Mouse (Mus musculus): ENCODE measurements around the gene Reln. TPM values are rescaled to one million over a fixed set of nuclear protein-coding genes. Genes with fewer than 3 reads are reported as not detected.
A peak's percentile ranks its signal among the peaks of the same experiment; 100 is the strongest.

Reln gene
- polyA plus RNA-seq, 1 experiment from 2014 or later = 1.8 TPM

DNA sequence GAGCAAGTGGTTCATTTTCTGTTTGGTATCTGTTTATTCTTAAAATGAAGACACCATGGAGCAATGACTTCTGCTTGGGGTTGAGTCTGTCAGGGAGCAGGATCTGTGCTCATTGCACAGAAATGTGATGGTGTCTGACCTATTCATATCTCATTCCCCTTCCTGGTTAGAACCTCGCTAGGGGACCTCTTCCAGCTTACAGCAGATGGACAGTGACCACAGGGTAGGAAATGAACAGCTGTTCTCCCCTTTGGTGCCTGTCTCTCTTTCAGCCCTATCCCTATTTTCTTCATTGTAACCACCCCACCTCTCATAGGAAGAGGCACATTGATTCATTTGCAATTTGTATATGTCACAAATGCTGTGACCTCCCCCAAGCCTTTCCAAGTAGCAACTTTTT lies 225.2 kb downstream of the Reln start:
- H3K4me1 ChIP-seq (ENCODE audit: insufficient read depth) = no peaks in the 10 kb centered on the region
- no peak for ATAC-seq (ENCODE audit: insufficient read depth)
- no peak for DNase-seq
- no peaks in the 10 kb centered on the region for H3K9me3 ChIP-seq (ENCODE audit: low read depth, low read length)
- H3K27ac ChIP-seq (ENCODE audit: low read depth) = no peak overlapping the region
- no peak overlapping the region for H3K4me3 ChIP-seq (ENCODE audit: low read depth, low read length)
- no peak for TF ChIP-seq CTCF (IDR thresholded peaks at IDR 0.05; ENCODE audit: low read depth)
- no peaks in the 10 kb centered on the region for H3K27me3 ChIP-seq (ENCODE audit: insufficient read depth, low read length)
- no peaks in the 10 kb centered on the region for H3K36me3 ChIP-seq (ENCODE audit: insufficient read depth)
- H3K4me2 ChIP-seq = no peak overlapping the region
- WGBS = 43% methylated on average over 1 of the region's 1 CpGs
- H3K9ac ChIP-seq = no peak overlapping the region

DNA sequence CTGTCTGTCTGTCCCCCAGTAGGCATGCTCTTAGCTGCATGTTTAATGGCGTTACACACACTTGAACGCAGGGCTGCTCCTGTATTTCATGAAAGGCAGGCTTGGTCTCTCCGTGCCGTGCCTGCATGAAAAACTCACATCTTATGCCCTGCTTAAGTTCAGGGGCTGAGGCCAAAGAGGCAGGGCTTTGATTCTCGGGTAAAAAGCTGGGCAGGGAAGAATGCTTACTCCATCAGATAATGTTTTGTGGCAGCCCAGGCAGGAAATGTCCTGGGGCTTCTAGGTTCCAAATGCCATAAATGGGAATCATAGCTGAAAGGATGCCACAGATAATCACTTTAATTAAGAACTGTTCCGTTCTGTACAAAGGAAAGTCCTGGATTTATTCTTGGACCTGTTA lies 226.0 kb downstream of the Reln start:
- H3K9ac ChIP-seq = no peak overlapping the region
- DNase-seq (no peak), ATAC-seq (ENCODE audit: insufficient read depth) (no peak)
- no peak for TF ChIP-seq CTCF (IDR thresholded peaks at IDR 0.05; ENCODE audit: low read depth)
- no peak overlapping the region for H3K27ac ChIP-seq (ENCODE audit: low read depth)
- no peaks in the 10 kb centered on the region for H3K36me3 ChIP-seq (ENCODE audit: insufficient read depth)
- H3K9me3 ChIP-seq (ENCODE audit: low read depth, low read length) = no peaks in the 10 kb centered on the region
- H3K4me2 ChIP-seq = no peak overlapping the region
- no peaks in the 10 kb centered on the region for H3K4me1 ChIP-seq (ENCODE audit: insufficient read depth)
- 59% methylated on average over 6 of the region's 6 CpGs for WGBS
- no peak overlapping the region for H3K4me3 ChIP-seq (ENCODE audit: low read depth, low read length)
- H3K27me3 ChIP-seq (ENCODE audit: insufficient read depth, low read length) = no peaks in the 10 kb centered on the region

DNA sequence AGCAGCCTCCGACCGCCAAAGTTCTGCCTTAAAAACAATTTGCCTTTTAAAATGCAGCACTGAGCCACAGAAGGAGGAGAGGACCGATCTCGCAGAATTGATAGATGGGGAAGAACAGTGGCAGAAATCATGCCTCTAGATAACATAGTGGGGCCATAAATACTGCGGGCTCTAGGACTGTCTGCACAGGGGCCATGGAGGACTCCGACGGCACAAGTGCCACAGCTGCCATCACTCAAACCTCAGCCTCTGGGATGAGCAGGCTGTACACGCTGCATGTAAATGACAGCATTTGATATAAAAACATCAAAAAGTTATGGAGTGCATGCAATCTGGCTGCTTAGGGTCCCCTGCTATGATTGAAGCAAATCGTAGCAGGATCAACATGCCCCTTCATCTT lies 227.6 kb downstream of the Reln start:
- no peak for TF ChIP-seq CTCF (IDR thresholded peaks at IDR 0.05; ENCODE audit: low read depth)
- Histone ChIP-seq H3K4me2 (no peak overlapping the region), H3K27ac (ENCODE audit: low read depth) (no peak overlapping the region), H3K9ac (no peak overlapping the region), H3K4me3 (ENCODE audit: low read depth, low read length) (no peak overlapping the region), H3K27me3 (ENCODE audit: insufficient read depth, low read length) (no peaks in the 10 kb centered on the region), H3K9me3 (ENCODE audit: low read depth, low read length) (no peaks in the 10 kb centered on the region), H3K36me3 (ENCODE audit: insufficient read depth) (no peaks in the 10 kb centered on the region), H3K4me1 (ENCODE audit: insufficient read depth) (no peaks in the 10 kb centered on the region)
- no peak for ATAC-seq (ENCODE audit: insufficient read depth)
- 64% methylated on average over 9 of the region's 9 CpGs for WGBS
- DNase-seq = no peak

DNA sequence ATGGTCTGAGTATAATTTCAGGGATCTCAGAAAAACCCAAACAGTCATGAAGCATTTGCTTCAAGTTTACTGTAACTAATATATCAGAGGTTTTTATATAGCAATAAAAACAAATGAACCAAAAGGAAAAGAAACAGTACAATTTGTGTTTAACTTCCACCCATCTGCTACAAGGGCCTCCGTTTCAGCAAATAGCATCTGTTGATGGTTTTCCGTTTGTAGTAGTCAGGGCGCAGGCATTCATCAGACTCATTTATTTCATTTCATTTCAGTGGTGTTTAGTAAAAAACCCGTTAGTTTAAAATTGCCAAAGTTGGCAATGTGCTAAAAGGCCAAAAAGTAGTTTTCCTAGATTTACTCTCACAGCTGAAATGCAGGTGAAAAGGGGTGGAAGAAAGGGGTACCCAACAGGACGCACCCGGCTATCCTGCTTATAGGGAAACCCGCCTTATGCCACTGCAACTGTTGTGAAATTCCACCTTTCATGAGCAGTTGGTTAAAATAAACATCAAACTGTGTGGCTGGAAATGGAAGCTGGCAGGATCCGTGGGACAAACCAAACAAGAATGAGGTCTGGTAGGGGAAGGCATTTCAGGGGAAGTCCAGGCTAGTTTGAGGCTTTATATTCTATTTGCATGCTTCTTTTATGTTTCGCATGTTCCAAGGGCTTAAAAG lies 237.6 kb downstream of the Reln start:
- WGBS = 61% methylated on average over 9 of the region's 9 CpGs
- no peak for TF ChIP-seq CTCF (IDR thresholded peaks at IDR 0.05; ENCODE audit: low read depth)
- H3K9me3 ChIP-seq (ENCODE audit: low read depth, low read length) = no peaks in the 10 kb centered on the region
- H3K4me1 ChIP-seq (ENCODE audit: insufficient read depth) = no peaks in the 10 kb centered on the region
- no peaks in the 10 kb centered on the region for H3K27me3 ChIP-seq (ENCODE audit: insufficient read depth, low read length)
- H3K9ac ChIP-seq = no peak overlapping the region
- no peak overlapping the region for H3K4me2 ChIP-seq
- ATAC-seq (ENCODE audit: insufficient read depth) (no peak), DNase-seq (no peak)
- no peaks in the 10 kb centered on the region for H3K36me3 ChIP-seq (ENCODE audit: insufficient read depth)
- H3K27ac ChIP-seq (ENCODE audit: low read depth) = no peak overlapping the region
- H3K4me3 ChIP-seq (ENCODE audit: low read depth, low read length) = no peak overlapping the region

DNA sequence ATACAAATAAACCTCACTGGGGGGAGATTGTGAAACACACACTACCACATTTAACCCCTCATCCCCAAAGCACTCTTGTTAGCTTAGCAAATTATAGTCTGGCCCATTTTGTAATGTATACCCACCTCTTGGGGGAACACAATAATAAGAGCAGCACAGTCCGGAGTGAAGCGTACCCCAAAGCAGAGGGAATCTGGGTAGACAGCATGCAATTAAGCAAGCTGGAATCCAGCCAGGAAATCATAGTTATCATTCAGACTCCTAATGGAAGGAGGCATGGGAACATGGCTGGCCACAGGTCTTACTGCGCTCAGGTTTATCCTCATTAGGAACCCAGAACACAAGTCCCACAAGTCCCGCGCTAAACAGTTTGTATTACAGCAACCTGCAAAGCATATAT lies 249.5 kb downstream of the Reln start:
- WGBS = 80% methylated on average over 5 of the region's 5 CpGs

DNA sequence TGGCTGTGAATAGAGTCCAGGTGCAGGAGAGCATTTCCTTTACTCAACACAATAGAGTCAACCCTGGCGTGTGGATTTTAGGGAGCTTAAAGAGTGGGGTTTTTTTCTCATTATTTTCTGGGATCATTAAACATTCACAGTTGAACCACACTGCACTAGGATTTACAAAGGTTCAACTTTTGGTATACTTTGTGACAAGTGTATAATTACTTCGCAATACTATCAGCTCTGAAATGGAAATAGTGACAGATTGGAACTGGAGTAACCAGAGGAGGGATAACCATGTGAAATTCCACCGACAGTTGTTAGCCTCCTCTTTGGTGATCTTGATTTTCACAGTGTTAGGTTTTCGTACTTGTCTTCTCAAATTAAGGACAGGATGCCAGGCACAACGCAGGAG lies 250.5 kb downstream of the Reln start:
- no peaks in the 10 kb centered on the region for H3K36me3 ChIP-seq (ENCODE audit: insufficient read depth)
- no peaks in the 10 kb centered on the region for H3K4me1 ChIP-seq (ENCODE audit: insufficient read depth)
- TF ChIP-seq CTCF (IDR thresholded peaks at IDR 0.05; ENCODE audit: low read depth) = no peak
- DNase-seq = no peak
- WGBS = 87% methylated on average over 5 of the region's 5 CpGs
- H3K27me3 ChIP-seq (ENCODE audit: insufficient read depth, low read length) = no peaks in the 10 kb centered on the region
- no peak for ATAC-seq (ENCODE audit: insufficient read depth)
- H3K9me3 ChIP-seq (ENCODE audit: low read depth, low read length) = no peaks in the 10 kb centered on the region
- H3K27ac ChIP-seq (ENCODE audit: low read depth) = no peak overlapping the region
- no peak overlapping the region for H3K4me2 ChIP-seq
- H3K9ac ChIP-seq = no peak overlapping the region
- no peak overlapping the region for H3K4me3 ChIP-seq (ENCODE audit: low read depth, low read length)

More for the DNA sequence above, 249.5 kb downstream of the Reln start:
- no peaks in the 10 kb centered on the region for H3K9me3 ChIP-seq (ENCODE audit: low read depth, low read length)
- no peaks in the 10 kb centered on the region for H3K4me1 ChIP-seq (ENCODE audit: insufficient read depth)
- H3K9ac ChIP-seq = no peak overlapping the region
- H3K36me3 ChIP-seq (ENCODE audit: insufficient read depth) = no peaks in the 10 kb centered on the region
- no peak overlapping the region for H3K4me2 ChIP-seq
- ATAC-seq (ENCODE audit: insufficient read depth) (no peak), DNase-seq (peak; percentile 9)
- TF ChIP-seq CTCF (IDR thresholded peaks at IDR 0.05; ENCODE audit: low read depth) = no peak
- H3K27me3 ChIP-seq (ENCODE audit: insufficient read depth, low read length) = no peaks in the 10 kb centered on the region
- H3K4me3 ChIP-seq (ENCODE audit: low read depth, low read length) = no peak overlapping the region
- H3K27ac ChIP-seq (ENCODE audit: low read depth) = no peak overlapping the region

DNA sequence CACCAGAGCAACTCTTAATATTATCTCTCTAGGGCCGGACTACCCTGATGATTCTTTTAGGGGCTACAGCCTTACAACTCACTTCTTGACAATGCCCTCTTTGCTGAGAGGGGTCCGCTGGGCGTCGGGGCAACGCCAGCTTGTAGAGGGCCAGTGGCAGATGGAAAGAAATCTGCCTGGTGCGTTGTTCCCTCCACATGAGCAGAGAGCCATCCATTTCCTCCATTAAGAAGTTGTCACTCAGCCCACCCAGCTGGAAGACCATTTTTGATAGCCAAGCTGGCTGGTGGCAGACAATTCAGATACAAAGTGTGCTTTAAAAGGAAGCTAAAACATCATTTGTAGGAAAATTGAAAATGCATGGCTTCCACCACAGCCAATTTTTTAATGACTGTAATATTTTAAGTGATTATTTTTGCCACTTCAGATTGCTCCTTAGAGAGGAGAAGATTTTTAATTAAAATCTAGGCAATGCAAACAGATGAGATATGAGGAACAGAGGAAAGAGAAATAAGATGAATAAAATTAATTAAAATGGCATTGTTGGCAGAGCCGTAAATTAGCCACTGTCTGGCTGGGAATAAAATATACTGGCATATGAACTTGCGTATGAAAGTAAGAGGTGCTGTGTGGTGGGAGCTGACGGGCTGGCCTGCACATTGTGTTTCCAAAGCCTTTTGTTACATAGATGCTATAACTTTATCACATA lies 251.2 kb downstream of the Reln start:
- H3K27me3 ChIP-seq (ENCODE audit: insufficient read depth, low read length) = no peaks in the 10 kb centered on the region
- no peak for DNase-seq
- ATAC-seq (ENCODE audit: insufficient read depth) = no peak
- H3K4me3 ChIP-seq (ENCODE audit: low read depth, low read length) = no peak overlapping the region
- TF ChIP-seq CTCF (IDR thresholded peaks at IDR 0.05; ENCODE audit: low read depth) = no peak
- H3K36me3 ChIP-seq (ENCODE audit: insufficient read depth) = no peaks in the 10 kb centered on the region
- H3K9me3 ChIP-seq (ENCODE audit: low read depth, low read length) = no peaks in the 10 kb centered on the region
- H3K4me2 ChIP-seq = no peak overlapping the region
- H3K4me1 ChIP-seq (ENCODE audit: insufficient read depth) = no peaks in the 10 kb centered on the region
- no peak overlapping the region for H3K27ac ChIP-seq (ENCODE audit: low read depth)
- no peak overlapping the region for H3K9ac ChIP-seq
- 67% methylated on average over 9 of the region's 9 CpGs for WGBS

All from lung, embryonic 14.5 days (tissue).